Mouse (Mus musculus) neural tube, embryonic 10.5 days (tissue): ENCODE results near the gene Med13.
"Not testable (repeated sequence)": the region's sequence is repeated elsewhere in the genome, so short reads cannot be mapped to it uniquely, and the experiment has no call there.

Experiments used
- DNase-seq: peaks from one replicate; pipeline ENCODE4 v3.0.0-alpha.2; 2017; ENCODE audit warnings: low spot score; ENCODE audit errors: extremely low spot score

Gene Med13

GRCm38 (mm10) chr11:86310280-86310679 is 47.1 kb downstream of the Med13 start:
- no peak for DNase-seq

GRCm38 (mm10) chr11:86292201-86292600 is 65.2 kb downstream of the Med13 start:
- not testable (repeated sequence) for DNase-seq

GRCm38 (mm10) chr11:86291714-86292113 is 65.7 kb downstream of the Med13 start:
- DNase-seq = no peak

- no peak for DNase-seq
These were observed 71.7 kb downstream of the Med13 start for GRCm38 (mm10) chr11:86285729-86286128.

- DNase-seq = no peak
These were observed 78.8 kb downstream of the Med13 start for GRCm38 (mm10) chr11:86278442-86279102.

GRCm38 (mm10) chr11:86257460-86258076 is 99.8 kb downstream of the Med13 start, which contains the start of gene Ints2:
Gene Ints2, minus strand, starts transcription at chr11:86257575.
- peak; percentile 92 for DNase-seq

GRCm38 (mm10) chr11:86257054-86257453 is 100.3 kb downstream of the Med13 start:
- peak; percentile 66 for DNase-seq

- DNase-seq = no peak
These were observed 104.1 kb downstream of the Med13 start for GRCm38 (mm10) chr11:86253342-86253741.

GRCm38 (mm10) chr11:86232446-86232845 is 125.0 kb downstream of the Med13 start:
- DNase-seq = no peak

- DNase-seq = no peak
These were observed 125.5 kb downstream of the Med13 start for GRCm38 (mm10) chr11:86231781-86232350.

- no peak for DNase-seq
These were observed 130.7 kb downstream of the Med13 start for GRCm38 (mm10) chr11:86226646-86227180.

- DNase-seq = no peak
These were observed 131.6 kb downstream of the Med13 start for GRCm38 (mm10) chr11:86225761-86226160.
